Mouse (Mus musculus): ENCODE measurements around the gene Orc5. TPM values are rescaled to one million over a fixed set of nuclear protein-coding genes. Genes with fewer than 3 reads are reported as not detected.

Gene Orc5
- total and polyA plus RNA-seq, 3 experiments: 27.4 to 76.5 (median 47.8) TPM

DNA sequence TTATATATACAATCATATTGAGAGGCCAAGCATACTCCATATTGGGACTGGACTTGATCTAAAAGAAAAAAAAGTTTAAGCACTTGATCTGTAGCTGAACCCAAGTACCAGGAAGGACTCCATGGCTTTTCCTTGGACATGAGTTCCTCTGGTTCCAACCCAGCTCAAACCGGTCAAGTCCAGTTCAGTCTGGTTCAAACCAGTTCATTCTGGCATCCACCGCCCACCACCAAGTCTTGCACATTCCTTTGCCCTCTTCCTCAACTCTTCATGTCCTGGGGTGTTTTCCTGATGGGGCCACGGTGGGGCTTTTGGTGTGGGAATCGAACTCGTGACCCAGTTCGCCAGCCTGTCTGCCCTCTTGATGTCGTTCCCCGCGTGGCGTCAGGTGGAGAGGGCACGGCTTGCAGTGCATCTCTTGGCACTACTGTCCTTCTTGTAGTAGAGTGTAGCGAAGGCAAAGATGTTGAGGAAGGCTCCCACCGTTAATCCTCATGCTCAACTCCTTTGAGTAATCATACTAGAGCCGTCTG is 2.1 kb upstream of the Orc5 start:
- TF ChIP-seq HCFC1 (IDR thresholded peaks at IDR 0.05; ENCODE audit: low read depth, low read length) (no peak), RCOR1 (conservative IDR thresholded peaks at IDR 0.05; ENCODE audit: low read depth, low read length) (no peak), PAX5 (IDR thresholded peaks at IDR 0.05; ENCODE audit: low read length) (no peak), ETS1 (conservative IDR thresholded peaks at IDR 0.05; ENCODE audit: low read depth, low read length) (no peak), EP300 (IDR thresholded peaks at IDR 0.05; ENCODE audit: low read length) (no peak), ZNF384 (IDR thresholded peaks at IDR 0.05; ENCODE audit: low read depth, low read length) (no peak), GABPA (IDR thresholded peaks at IDR 0.05; ENCODE audit: insufficient replicate concordance, low read depth, low read length) (no peak), POLR2AphosphoS2 (IDR thresholded peaks at IDR 0.05; ENCODE audit: low read depth, low read length) (no peak), USF2 (conservative IDR thresholded peaks at IDR 0.05; ENCODE audit: low read depth, low read length) (no peak), POLR2A (IDR thresholded peaks at IDR 0.05; ENCODE audit: low read depth, low read length) (no peak), CHD1 (IDR thresholded peaks at IDR 0.05; ENCODE audit: low read depth, low read length) (no peak)
- Histone ChIP-seq H3K4me3 (replicated peaks in 1 of 3; ENCODE audit: low read depth in 2 of 3, low read length in 2 of 3, poor library complexity in 1 of 3) (no peak overlapping the region), H3K9ac (ENCODE audit: insufficient read depth, low read depth) (no peak overlapping the region), H3K36me3 (replicated peaks in 1 of 2; ENCODE audit: control insufficient read depth in 1 of 2, insufficient read depth in 1 of 2, low read length in 1 of 2) (peaks cover 3 to 26% of the 10 kb centered on the region in 2 experiments), H3K4me1 (ENCODE audit: control insufficient read depth in 1 of 2, insufficient read depth in 2 of 2) (peaks cover 7 to 17% of the 10 kb centered on the region in 2 experiments; a peak in 3 of 4 replicates), H3K4me2 (ENCODE audit: insufficient read depth, low read depth, poor library complexity, severe bottlenecking) (no peak overlapping the region), H3K79me2 (replicated peaks; ENCODE audit: control insufficient read depth, extremely low read depth, insufficient read depth, poor library complexity, severe bottlenecking) (peaks cover 16% of the 10 kb centered on the region), H3K9me3 (replicated peaks; ENCODE audit: low read length) (peaks cover 8% of the 10 kb centered on the region), H3K27me3 (replicated peaks) (no peaks in the 10 kb centered on the region), H3K27ac (ENCODE audit: insufficient read depth, low read depth) (no peak overlapping the region)
- in situ Hi-C loops (cut with MboI; ENCODE audit: low pct_ligation_motif_present, low pct_unique_long_range_greater_than_20kb, low sequenced_read_pairs) (no loop called here), dilution Hi-C loops (cut with MboI; ENCODE audit: extremely low pct_ligation_motif_present, extremely low pct_unique_long_range_greater_than_20kb, low sequenced_read_pairs) (no loop called here)
- no peak for DNase-seq (ENCODE audit: extremely low read depth)

DNA sequence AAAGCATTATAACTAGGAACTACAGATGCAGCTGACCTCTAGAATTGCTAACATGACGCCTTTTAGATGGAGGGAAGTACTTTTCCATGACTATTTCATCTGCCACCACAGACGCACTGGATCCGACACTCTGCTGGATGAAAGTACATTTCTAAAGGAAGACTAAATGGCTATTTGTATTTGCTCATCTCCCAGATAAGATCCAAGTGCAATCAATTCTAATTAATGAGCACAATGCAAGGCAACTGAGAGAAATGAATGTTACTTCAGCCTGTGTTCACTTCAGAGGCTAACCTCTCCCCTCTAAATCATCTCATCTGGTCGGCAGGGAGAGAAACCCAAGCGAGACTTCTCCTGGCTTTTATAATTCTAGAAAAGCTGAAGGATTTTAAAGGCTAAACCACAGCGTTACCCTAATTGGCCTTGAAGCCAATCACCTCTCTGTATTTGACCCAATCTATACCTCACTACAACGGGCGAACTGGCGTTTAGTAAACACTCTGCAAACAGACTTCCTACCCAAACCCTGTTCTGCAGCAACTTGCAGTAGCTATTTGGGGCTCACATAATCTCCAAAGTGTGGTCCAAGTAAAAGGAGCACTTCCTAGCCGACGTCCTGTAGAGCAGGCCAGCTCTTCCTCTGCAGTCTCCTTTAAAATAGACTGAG is 730 bp downstream of the Orc5 start:
- Histone ChIP-seq H3K4me2 (ENCODE audit: insufficient read depth, low read depth, poor library complexity, severe bottlenecking) (peak overlapping the region; percentile 69), H3K9me3 (replicated peaks; ENCODE audit: low read length) (peaks cover 6% of the 10 kb centered on the region), H3K36me3 (replicated peaks in 1 of 2; ENCODE audit: control insufficient read depth in 1 of 2, insufficient read depth in 1 of 2, low read length in 1 of 2) (peaks cover 21 to 42% of the 10 kb centered on the region in 2 experiments), H3K27me3 (replicated peaks) (no peaks in the 10 kb centered on the region), H3K4me1 (ENCODE audit: control insufficient read depth in 1 of 2, insufficient read depth in 2 of 2) (peaks cover 9 to 28% of the 10 kb centered on the region in 2 experiments; a peak in 3 of 4 replicates), H3K79me2 (replicated peaks; ENCODE audit: control insufficient read depth, extremely low read depth, insufficient read depth, poor library complexity, severe bottlenecking) (peaks cover 16% of the 10 kb centered on the region), H3K9ac (ENCODE audit: insufficient read depth, low read depth) (peak overlapping the region; percentile 87), H3K4me3 (replicated peaks in 1 of 3; ENCODE audit: low read depth in 2 of 3, low read length in 2 of 3, poor library complexity in 1 of 3) (peak overlapping the region; percentile 66 to 86 (median 85)), H3K27ac (ENCODE audit: insufficient read depth, low read depth) (peak overlapping the region; percentile 49)
- peak; percentile 24 for DNase-seq (ENCODE audit: extremely low read depth)
- dilution Hi-C loops (cut with MboI; ENCODE audit: extremely low pct_ligation_motif_present, extremely low pct_unique_long_range_greater_than_20kb, low sequenced_read_pairs) (no loop called here), in situ Hi-C loops (cut with MboI; ENCODE audit: low pct_ligation_motif_present, low pct_unique_long_range_greater_than_20kb, low sequenced_read_pairs) (no loop called here)
- no peak for TF ChIP-seq NELFE (IDR thresholded peaks at IDR 0.05; ENCODE audit: low read depth, low read length)
- TF ChIP-seq CHD1 (IDR thresholded peaks at IDR 0.05; ENCODE audit: low read depth, low read length): no peak
- no peak for TF ChIP-seq GABPA (IDR thresholded peaks at IDR 0.05; ENCODE audit: insufficient replicate concordance, low read depth, low read length)
- TF ChIP-seq BHLHE40 (IDR thresholded peaks at IDR 0.05; ENCODE audit: low read depth, low read length): no peak
- TF ChIP-seq RAD21 (IDR thresholded peaks at IDR 0.05; ENCODE audit: low read depth, low read length): no peak
- TF ChIP-seq RCOR1 (conservative IDR thresholded peaks at IDR 0.05; ENCODE audit: low read depth, low read length): no peak
- TF ChIP-seq ETS1 (conservative IDR thresholded peaks at IDR 0.05; ENCODE audit: low read depth, low read length): no peak
- TF ChIP-seq SMC3 (IDR thresholded peaks at IDR 0.05; ENCODE audit: low read depth, low read length): no peak
- no peak for TF ChIP-seq ZMIZ1 (IDR thresholded peaks at IDR 0.05; ENCODE audit: low read depth, low read length)
- TF ChIP-seq NRF1 (IDR thresholded peaks at IDR 0.05; ENCODE audit: low read depth, low read length): no peak

All from CH12.LX (cell line).